Mouse (Mus musculus) megakaryocyte, embryonic 14.5 days (primary cell): ENCODE measurements around the gene Pou3f1.

Experiments
- FLI1 ChIP-seq: IDR thresholded peaks from 2 replicates; pipeline ENCODE4 v1.6.1; 2012; ENCODE audit warnings: low read length, inconsistent platforms, mixed read lengths
- GATA1 ChIP-seq: IDR thresholded peaks from 3 replicates; pipeline ENCODE4 v1.6.1; 2012; ENCODE audit warnings: mixed read lengths, low read length, inconsistent platforms, borderline replicate concordance

- TF ChIP-seq FLI1 (no peak), GATA1 (no peak)
Measured at GRCm38 (mm10) chr4:124692416-124692861, 35.8 kb downstream of the Pou3f1 start.
